Mouse (Mus musculus): ENCODE measurements around the gene Fam189a2.

The Fam189a2 gene

DNA sequence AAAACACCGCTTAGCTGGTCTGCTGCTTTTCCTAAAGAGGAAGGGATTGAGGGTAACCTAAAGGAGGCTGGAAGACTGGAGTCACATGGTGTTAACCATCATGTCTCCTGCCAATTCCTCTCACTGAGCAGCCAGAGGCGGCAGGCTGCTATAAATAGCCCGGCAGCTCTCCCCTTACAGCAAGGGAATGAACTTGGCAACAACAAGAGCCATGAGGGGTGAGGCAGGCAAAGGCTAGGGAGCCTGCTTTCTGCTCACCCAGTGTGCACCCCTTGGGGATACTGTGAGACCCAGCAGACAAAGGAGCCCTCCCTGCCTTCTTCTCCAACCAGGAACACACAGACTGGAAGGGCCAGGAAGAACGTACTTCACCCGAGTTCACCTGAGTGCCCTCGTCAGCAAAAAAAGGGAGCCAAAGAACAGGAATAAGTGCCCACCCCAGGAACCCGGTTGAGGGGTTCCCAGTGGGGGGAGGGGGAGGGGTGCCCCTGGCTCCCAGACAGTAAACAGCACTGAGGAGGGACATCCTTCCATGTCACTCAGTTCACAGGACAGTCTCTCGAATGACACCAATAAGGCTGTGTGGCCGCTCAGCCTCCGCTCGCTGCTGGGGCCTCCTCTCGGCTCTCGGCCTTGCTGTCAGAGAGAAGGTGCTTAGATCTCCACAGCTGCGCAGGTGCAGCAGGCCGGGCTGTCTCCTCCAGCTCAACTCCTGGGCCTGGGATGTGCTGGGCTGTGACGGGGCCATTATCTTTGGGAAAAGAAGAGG lies 57.8 kb downstream of the Fam189a2 start:
- DNase-seq (ENCODE audit: low spot score): no peak

DNA sequence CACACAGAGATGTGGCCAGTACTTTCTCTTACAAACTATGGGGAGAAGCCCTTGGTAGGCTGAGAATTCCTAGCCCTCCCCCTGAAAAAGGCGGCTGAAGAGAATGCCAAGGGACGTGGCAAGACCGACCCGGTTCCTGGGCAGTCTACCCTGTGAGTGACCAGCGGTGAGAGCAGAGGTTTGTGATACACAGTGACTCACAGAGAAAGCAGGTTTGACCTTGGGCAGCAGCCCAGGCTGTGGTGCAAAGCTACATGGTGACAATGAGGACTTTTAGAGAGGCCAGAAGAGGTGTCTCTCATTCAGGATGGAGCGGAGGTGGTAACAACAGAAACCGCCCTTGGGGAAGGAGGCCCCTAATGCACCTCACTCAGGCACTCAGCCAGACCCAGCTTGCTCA lies 59.4 kb downstream of the Fam189a2 start:
- no peak for DNase-seq (ENCODE audit: low spot score)

DNA sequence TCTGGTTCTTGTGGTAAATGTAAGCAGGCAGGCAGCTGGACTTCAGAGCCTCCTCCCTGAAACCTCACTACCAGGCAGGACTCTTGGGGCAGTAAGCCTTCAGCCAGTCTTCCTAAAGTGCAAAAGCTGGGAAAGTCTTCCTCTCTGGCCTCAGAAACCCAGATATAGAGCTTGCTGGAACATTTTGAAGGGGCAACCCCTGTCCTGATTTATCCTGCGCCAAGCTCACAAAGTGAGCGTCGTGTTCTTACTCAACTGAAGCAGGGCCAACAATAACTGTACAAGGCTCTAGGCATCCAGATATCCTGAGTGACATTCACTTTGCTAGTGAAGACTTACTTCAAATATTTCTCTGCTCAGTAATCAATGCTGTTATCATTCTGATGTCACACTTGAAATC lies 60.4 kb downstream of the Fam189a2 start:
- DNase-seq (ENCODE audit: low spot score): no peak

DNA sequence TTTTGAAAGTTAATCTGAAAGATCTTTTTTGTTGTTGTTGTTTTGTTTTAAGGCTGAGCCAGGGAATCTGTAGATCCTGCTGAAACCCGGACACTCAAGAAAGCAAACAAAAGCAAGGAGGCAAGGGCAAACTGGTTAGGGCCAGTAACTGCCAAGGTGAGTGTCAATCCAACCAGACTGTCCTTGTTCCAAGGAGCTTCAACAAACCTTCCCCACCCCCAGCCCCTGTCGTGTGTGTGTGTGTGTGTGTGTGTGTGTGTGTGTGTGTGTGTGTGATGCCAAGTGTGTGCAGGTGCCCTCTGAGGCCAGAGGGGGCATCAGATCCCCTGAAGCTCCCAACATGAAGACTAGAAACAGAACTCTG lies 62.0 kb downstream of the Fam189a2 start:
- DNase-seq (ENCODE audit: low spot score): no peak

DNA sequence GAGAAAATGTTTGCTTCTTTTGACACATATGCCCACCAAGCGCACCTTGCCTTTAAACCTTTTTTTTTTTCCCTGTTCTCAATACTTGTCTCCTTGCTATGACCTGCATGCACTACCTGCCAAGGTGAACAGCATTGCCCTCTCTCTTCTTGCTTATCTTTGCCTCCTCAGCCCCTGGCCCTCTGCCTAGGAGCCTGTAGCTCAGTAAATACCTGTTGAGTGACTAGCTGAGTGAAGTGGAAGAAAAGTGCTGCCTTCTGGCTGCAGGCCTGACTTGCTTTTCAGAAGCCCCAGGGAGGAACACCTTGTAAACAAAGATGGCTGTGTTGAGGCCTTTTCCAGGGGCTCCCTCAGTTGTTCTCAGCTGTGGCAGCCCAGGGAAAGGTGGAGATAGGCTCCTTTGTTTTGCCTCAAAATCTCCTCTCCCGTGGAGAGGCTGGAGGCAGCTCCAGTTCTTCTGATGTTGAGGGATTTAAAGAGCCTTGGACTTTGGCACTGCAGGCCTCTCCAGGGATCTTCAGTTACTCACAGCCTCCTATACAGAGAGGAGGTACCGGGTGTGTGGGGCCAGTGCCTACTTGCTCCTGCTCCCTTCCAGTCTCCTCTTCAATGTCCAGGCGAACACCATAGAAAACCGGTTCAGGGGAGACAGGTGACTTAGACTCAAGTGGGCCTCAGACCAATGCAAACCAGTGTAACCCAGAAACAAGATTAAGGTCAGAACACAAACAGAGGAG lies 62.5 kb downstream of the Fam189a2 start:
- no peak for DNase-seq (ENCODE audit: low spot score)

DNA sequence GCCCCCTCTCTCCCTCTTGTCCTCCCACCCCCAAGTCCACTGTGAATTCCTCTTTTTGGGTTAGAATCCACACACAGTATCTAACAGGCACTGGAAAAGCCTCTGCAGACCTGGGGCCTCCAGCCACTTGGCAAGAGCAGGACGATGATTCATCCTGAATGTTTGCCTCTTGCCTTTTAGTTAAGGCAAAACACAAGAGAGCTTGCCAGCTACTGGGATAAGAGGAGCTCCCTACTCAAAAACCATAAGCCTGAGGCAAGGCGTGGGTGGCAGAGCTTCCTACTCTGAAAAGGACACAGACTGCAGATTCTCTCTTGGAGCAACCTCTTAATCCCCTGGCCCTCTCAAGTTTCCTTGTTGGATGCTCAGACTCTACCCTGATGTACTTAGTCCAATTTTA lies 63.7 kb downstream of the Fam189a2 start:
- DNase-seq (ENCODE audit: low spot score): no peak

DNA sequence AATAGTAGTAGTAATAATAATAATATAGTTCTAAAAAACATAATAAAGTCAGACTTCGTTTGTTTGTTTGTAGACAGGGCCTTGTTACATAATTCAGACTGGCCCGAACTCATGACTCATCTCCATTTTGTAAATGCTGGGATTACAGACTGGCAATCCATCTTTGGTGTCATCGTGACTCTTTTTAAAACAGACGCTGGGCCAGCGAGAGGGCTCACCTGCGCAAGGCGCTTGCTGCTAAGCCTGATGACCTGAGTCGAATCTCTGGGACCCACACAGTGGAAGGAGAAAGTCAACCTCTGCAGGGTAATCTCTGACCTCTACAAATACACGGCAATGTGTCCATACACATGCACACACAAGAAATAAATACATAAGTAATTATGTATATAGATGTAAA lies 64.4 kb downstream of the Fam189a2 start:
- no peak for DNase-seq (ENCODE audit: low spot score)

DNA sequence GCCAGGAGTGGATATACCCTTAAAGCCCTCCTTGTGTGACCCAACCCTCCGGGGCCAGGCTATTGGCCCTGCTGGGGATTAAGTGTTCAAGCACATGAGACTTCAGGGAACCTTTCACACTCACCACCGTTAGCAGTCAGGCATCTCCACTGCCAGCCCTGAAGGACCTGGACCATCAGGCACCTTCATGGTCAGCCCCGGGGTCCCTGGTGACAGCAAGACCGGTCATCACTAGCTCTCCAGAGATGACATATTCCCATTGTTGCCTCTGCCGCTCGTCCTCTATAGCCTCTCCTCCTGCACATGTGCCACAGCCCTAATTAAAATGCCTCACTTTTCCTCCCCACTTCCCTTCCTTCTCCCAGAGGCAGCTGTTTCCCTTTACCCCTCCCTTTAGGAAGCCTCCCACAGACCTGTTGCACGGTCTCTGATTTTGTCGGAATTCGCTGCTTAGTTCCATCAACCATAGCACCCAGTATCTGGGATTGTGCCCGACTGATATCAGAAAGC lies 66.4 kb downstream of the Fam189a2 start:
- no peak for DNase-seq (ENCODE audit: low spot score)

DNA sequence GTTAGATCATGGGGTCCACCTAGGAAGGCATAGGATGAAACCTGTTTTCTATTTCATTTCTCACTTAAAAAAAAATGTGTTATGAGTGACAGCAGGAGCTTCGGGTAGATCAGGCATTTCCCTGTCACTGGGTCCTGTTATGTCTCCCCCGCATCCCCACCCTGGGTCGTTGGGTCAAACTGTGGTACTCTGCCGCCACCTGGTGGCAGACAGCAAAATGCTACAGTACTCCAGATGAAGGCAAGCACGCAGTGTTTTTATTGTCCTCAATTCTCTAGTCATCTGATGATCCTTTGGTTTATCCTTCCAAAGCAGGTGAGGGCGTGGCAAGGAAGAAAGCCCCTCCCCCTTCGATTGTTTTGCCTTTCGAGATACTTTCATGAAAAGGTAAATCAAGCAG lies 69.3 kb downstream of the Fam189a2 start:
- no peak for DNase-seq (ENCODE audit: low spot score)

DNA sequence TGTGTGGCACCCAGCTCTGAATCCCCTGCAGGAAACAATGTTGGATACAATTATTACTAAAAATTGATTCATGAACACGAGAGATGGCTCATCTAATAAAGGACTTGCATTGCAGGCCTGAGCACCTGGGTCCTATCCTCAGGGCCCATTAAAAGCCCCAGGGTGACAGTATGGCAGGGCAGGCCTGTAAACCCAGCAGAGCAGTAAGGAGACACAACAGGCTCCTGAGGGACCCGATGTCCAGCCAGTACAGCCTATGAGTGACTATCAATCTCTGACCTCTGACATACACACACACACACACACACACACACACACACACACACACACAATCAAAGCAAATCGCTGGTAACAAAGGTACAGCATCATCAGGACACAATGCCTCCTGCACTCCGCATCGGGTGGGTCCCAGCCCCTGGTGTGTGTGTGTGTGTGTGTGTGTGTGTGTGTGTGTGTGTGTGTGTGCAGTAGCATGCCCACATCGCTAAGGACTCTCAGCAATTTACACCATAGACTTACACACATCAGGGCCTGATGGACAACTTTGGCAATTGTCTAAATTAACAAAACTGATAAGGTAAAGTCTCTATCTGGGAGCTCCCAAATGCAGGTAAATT lies 69.9 kb downstream of the Fam189a2 start:
- DNase-seq (ENCODE audit: low spot score): no peak

DNA sequence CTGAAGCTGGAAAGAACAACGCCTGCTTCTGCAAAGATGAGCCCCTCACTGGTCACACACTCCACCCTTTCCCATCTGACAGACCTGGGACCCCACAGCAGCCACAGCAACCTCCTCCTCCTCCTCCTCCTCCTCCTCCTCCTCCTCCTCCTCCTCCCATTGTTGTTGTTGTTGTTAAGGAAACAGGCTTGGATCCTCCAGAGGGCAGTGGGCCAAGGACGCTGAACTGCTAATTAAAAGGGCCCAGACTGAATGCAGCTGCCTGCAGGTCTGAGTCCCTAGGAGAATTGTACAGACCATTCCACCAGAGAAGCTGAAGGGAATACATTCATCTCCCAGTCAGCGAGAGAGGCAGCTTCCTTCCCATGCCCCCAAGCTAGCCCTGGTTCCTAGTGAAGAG lies 70.5 kb downstream of the Fam189a2 start:
- DNase-seq (ENCODE audit: low spot score): no peak

DNA sequence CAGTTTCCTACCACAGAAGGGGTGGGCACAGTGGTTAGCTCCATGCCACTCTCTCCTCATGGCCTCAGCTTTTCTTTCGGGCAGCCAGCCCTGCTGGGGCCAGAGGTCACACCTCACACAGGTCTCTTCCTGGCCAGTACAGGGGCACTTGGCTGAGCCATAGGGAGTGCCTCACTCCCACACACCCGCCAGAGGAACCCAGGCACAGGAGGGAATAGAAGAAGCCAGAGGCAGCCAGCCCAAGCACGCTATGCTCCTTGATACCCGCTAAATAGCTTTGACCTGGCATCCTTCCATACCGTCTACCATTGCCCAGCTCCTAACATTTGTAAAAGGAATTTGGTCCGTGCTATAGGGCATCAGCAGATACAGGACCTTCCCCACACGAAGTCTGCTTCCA lies 70.9 kb downstream of the Fam189a2 start:
- DNase-seq (ENCODE audit: low spot score): no peak

DNA sequence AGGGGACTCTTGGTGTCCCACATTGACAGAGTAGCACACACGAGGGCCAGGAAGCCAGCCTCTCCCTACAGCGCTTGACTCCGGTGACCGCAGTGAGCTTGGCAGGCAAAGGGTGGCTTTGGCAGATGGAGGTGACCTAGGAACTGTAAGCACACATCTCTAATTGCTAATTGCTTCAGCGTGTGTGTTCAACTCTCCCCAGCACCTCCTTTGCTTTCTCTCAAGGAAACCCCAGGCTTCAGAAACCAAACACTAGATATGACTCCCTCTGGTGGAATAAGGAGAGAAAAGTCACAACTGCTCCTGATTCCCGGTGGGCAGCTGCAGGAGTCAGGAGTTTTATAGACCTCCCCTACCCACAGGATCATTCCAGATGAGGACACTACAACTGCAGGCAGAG lies 71.9 kb downstream of the Fam189a2 start:
- no peak for DNase-seq (ENCODE audit: low spot score)

DNA sequence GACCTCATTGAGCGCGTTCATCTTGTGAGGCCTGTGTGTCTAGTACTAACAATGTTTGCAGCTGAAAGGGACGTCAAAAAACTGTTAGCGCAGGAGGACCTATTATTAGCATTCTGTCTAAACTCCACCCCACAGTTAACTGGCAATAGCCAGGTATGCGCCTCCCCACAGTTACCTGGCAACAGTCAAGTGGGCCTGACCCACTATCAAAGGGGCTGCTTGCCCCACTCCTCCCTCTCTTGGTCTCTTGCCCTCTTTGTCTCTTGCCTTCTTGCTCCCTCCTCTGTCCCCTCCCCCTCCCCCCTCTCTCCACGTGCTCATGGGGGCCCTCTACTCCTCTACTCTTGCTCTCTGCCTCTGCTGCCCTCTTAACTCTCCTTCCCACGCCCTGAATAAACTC lies 73.3 kb downstream of the Fam189a2 start:
- DNase-seq (ENCODE audit: low spot score): no peak

DNA sequence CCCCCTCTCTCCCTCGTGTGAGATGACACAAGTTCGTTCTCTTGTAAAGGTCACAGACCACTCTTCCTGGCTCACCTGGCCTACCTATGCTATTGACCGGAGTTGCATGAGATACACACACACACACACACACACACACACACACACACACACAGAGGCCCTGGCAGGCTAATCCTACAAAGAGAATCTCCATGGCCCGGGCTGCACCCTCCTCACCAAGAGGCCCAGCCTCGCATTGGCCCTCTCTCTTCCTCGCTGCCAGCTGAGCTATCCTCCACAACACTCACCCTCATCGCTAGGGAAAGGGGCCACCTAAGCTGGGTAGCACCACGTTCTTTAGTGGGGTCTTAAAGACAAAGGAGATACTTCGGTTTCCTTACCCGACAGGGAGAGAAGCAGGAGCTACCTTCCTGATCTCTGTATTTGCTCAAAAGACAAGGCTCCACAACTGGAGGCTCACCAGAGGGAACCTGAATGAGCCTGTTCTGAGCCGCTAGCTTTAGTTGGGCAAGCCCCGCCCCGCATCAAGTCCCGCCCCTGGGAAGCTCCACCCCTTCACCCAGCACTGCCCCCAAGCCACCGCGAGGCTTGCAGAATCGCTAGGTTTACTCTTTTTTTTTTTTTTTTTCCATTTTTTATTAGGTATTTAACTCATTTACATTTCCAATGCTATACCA lies 74.4 kb downstream of the Fam189a2 start:
- DNase-seq (ENCODE audit: low spot score): no peak

DNA sequence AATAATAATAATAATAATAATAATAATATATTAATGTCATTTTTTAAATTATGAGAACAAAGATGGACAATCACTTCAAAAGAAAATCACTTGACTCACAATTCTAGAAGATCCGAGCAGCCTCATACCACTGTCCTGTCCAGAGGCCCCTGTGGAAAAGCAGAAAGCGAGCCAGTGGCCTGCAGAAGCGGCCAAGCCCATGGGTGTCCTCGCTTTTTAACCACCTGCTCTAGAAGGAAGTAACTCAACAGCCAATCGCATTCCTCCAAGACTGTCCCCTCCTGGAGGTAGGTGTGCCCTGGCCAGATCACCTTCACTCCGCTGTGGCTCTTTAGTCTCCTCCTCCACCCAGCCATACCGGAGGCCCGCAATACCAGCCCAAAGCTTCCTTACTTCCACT lies 75.4 kb downstream of the Fam189a2 start:
- DNase-seq (ENCODE audit: low spot score): no peak

DNA sequence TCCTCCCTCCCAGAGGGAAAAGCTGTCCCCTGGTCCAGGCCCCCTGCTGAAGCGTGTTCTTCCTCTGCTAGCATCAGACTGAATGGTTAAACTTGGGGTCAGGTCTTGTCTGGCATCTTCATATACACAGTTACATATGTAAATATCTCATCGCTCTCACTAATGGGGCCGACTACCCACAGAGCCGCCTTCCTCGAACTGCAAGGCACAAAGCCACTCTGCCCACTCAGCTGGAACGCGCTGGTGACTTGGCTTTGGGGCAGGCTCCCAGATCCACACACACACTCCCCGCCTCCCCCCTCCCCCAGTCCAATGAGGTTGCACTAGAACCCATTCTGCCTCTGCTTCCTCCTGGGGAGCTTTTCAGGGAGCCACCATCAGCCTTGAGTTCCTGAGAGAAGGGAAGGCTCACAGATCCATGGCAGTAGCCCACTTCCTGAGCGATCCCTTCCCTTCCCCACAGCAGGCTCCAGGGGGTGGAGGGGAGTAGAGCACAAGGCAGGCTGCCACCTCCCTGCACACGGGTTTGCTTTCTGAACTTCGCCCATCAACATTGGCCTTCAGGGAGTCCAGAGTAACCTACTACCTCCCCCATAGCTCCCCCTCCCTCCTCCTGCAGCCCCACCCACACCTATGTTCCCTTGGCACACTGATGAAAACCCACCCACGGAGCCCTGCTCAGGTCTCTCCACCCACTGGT lies 82.4 kb downstream of the Fam189a2 start:
- DNase-seq (ENCODE audit: low spot score): no peak

DNA sequence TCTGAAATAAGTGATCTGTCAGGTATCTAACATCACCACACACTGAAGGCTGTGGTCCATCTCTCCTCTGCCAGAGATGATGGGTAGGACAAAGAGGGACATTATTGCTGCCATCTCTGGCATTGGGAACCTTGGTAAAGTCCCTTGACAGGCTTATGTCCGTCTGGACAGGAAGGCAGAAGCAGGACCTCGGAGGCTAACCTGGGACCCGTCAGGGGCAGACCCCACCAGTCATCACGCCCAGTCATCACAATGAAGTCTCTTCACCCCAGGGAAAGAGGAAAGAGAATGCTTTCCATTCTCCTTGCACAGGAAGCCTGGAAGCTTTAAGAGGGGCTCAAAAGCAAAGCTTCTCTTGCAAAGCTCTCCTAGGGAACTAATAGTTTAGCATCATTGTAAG lies 82.9 kb downstream of the Fam189a2 start:
- no peak for DNase-seq (ENCODE audit: low spot score)

DNA sequence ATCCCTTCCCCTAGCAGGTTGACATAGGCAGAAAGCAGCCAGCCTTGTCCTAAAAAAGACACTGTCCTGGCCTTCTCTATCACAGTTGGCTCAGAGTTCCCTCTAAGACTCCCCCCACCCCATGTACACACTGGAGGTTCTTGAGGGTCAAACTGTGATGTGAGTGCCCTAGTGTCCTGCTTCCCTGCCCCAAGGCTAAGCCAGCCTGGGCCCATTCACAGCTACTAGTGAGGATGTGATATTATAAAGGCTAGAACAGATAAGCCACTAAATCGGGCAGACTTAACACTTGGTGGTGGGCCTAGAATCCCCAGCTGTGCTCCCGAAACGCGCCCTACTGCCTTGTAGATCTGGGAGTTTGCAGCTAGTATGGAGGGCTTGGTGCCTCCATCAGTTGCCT lies 84.1 kb downstream of the Fam189a2 start:
- no peak for DNase-seq (ENCODE audit: low spot score)

DNA sequence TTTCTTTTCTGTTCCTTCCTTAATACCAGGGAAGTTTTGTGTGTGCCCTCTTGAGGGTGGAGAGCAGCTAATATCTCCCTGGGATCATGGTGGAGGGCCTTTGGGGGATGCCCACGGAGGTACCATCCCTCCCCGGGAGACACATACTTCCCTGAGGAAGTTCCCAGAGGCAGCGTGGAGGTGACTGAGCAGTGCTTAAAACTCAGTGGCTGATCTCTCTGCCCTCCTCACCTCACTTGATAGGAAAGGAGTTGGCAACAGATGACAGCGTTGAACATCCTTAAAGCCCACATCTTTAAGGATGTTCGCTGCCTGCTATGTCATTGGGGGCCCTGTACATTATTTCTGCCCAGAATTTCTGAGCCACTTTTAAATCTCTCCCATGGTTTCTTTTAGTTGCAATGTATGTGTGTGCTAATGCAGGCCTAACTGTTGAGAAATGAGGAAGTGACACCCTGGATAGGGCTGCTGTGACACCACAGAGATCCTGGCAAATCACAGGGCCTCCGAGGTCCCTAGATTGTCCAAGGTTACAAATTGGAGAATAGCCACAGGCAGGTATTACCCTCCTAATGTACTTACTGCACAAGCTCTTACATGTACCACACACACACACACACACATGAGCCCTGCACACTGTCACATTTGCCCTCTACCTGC lies 84.7 kb downstream of the Fam189a2 start:
- no peak for DNase-seq (ENCODE audit: low spot score)

DNA sequence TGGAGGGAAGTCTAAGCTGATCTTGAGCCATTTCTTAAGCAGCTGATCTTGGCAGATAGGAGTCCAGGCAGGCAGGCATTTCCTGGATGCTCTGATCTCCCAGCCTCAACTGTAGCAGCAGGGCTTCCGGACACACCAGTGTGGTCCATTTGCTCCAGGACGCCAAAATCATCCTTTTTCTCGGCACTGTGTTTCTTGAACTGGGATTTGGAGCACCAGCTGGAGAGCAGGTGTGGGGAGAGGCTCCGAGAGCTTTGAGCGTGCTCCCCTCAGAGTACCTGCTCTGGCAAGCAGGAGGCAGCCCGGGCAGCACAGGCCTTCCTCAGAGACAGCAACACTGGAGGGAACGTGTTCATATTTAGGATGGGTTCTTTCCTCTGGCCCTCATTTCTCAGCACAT lies 87.9 kb downstream of the Fam189a2 start:
- no peak for DNase-seq (ENCODE audit: low spot score)

Measured in layer of hippocampus, adult 9-10 months (tissue).